Mouse (Mus musculus): ENCODE results near the gene Ccdc158. TPM values are rescaled to one million over a fixed set of nuclear protein-coding genes. Genes with fewer than 3 reads are reported as not detected.

The Ccdc158 gene
- total and polyA plus RNA-seq, 3 experiments: 0.09 TPM; not detected in 2

- WGBS: 92% methylated on average over 4 of the region's 4 CpGs
- no peak for TF ChIP-seq EP300 (IDR thresholded peaks at IDR 0.05; ENCODE audit: insufficient read depth, low read depth, low read length)
- no peak for TF ChIP-seq POLR2A (IDR thresholded peaks at IDR 0.05; ENCODE audit: insufficient read depth, low read depth, low read length)
- no peak for TF ChIP-seq CTCF (IDR thresholded peaks at IDR 0.05)
Observed at GRCm38 (mm10) chr5:92571232-92571631, 103.8 kb downstream of the Ccdc158 start.

GRCm38 (mm10) chr5:92562002-92562401 is 113.1 kb downstream of the Ccdc158 start:
- TF ChIP-seq CTCF (IDR thresholded peaks at IDR 0.05): no peak
- TF ChIP-seq EP300 (IDR thresholded peaks at IDR 0.05; ENCODE audit: insufficient read depth, low read depth, low read length): no peak
- TF ChIP-seq POLR2A (IDR thresholded peaks at IDR 0.05; ENCODE audit: insufficient read depth, low read depth, low read length): no peak
- Histone ChIP-seq H3K36me3 (ENCODE audit: control insufficient read depth, insufficient read depth, low read length) (no peaks in the 10 kb centered on the region), H3K79me2 (replicated peaks; ENCODE audit: control insufficient read depth, insufficient read depth, low read length) (no peaks in the 10 kb centered on the region), H3K27ac (no peak overlapping the region), H3K9ac (ENCODE audit: low read depth, low read length) (no peak overlapping the region), H3K4me3 (no peak overlapping the region), H3K4me1 (ENCODE audit: control insufficient read depth, insufficient read depth, low read length) (no peaks in the 10 kb centered on the region; the same call in 1 of the 2 replicates), H3K27me3 (ENCODE audit: control insufficient read depth, insufficient read depth, low read length) (no peaks in the 10 kb centered on the region)
- 85% methylated on average over 13 of the region's 13 CpGs for WGBS
- no peak for DNase-seq
- intact Hi-C loops (cut with DNase I): no loop called here

More at GRCm38 (mm10) chr5:92571232-92571631, 103.8 kb downstream of the Ccdc158 start:
- no peaks in the 10 kb centered on the region for H3K4me1 ChIP-seq (ENCODE audit: control insufficient read depth, insufficient read depth, low read length)
- no peaks in the 10 kb centered on the region for H3K27me3 ChIP-seq (ENCODE audit: control insufficient read depth, insufficient read depth, low read length)
- H3K9ac ChIP-seq (ENCODE audit: low read depth, low read length): no peak overlapping the region
- H3K36me3 ChIP-seq (ENCODE audit: control insufficient read depth, insufficient read depth, low read length): no peaks in the 10 kb centered on the region
- no peak overlapping the region for H3K27ac ChIP-seq
- DNase-seq: no peak
- H3K79me2 ChIP-seq (replicated peaks; ENCODE audit: control insufficient read depth, insufficient read depth, low read length): no peaks in the 10 kb centered on the region
- intact Hi-C loops (cut with DNase I): no loop called here
- no peak overlapping the region for H3K4me3 ChIP-seq

GRCm38 (mm10) chr5:92560201-92560600 is 114.9 kb downstream of the Ccdc158 start:
- Histone ChIP-seq H3K36me3 (ENCODE audit: control insufficient read depth, insufficient read depth, low read length) (no peaks in the 10 kb centered on the region), H3K4me1 (ENCODE audit: control insufficient read depth, insufficient read depth, low read length) (no peaks in the 10 kb centered on the region; the same call in 1 of the 2 replicates), H3K27ac (no peak overlapping the region), H3K9ac (ENCODE audit: low read depth, low read length) (no peak overlapping the region), H3K27me3 (ENCODE audit: control insufficient read depth, insufficient read depth, low read length) (no peaks in the 10 kb centered on the region), H3K4me3 (no peak overlapping the region), H3K79me2 (replicated peaks; ENCODE audit: control insufficient read depth, insufficient read depth, low read length) (no peaks in the 10 kb centered on the region)
- DNase-seq: no peak
- 57% methylated on average over 2 of the region's 2 CpGs for WGBS
- TF ChIP-seq EP300 (IDR thresholded peaks at IDR 0.05; ENCODE audit: insufficient read depth, low read depth, low read length) (no peak), POLR2A (IDR thresholded peaks at IDR 0.05; ENCODE audit: insufficient read depth, low read depth, low read length) (no peak), CTCF (IDR thresholded peaks at IDR 0.05) (no peak)
- intact Hi-C loops (cut with DNase I): no loop called here

Other genes with a start within 250 kb of the Ccdc158 start
- gene Nup54, start 240.1 kb downstream of the Ccdc158 start, total RNA-seq (2021): 10 to 100 TPM; 14.5 to 20.9 TPM
- 11.1 and 19.9 TPM in 2 replicates for gene Nup54, start 240.1 kb downstream of the Ccdc158 start, polyA plus RNA-seq (2012; rRNA removed)
- gene Scarb2, start 168.4 kb downstream of the Ccdc158 start, total RNA-seq (2021): 10 to 100 TPM; 76.7 to 85.9 TPM
- gene Scarb2, start 168.4 kb downstream of the Ccdc158 start, polyA plus RNA-seq (2012; rRNA removed): 38.5 and 74.6 TPM in 2 replicates
- not detected for gene Fam47e, start 120.2 kb downstream of the Ccdc158 start, total RNA-seq (2021)
- 0.23 TPM in 1 of 2 replicates, not detected in the other for gene Fam47e, start 120.2 kb downstream of the Ccdc158 start, polyA plus RNA-seq (2012; rRNA removed)
- gene Stbd1, start 72.2 kb downstream of the Ccdc158 start, total RNA-seq (2021): 1 to 10 TPM; 1.2 to 2.5 TPM
- 5.2 and 6.5 TPM in 2 replicates for gene Stbd1, start 72.2 kb downstream of the Ccdc158 start, polyA plus RNA-seq (2012; rRNA removed)
- 10 to 100 TPM; 32.8 to 38.5 TPM for gene Shroom3, start 8.2 kb upstream of the Ccdc158 start, total RNA-seq (2021)
- 31.4 and 32.8 TPM in 2 replicates for gene Shroom3, start 8.2 kb upstream of the Ccdc158 start, polyA plus RNA-seq (2012; rRNA removed)

Data from heart, adult 2 months (tissue).